8 mouse cellular contexts compared by ENCODE assay signal in genomic region chr4:108387106-108387505, GRCm38 (mm10). TPM values are rescaled to one million over a fixed set of nuclear protein-coding genes. Genes with fewer than 3 reads are reported as not detected.
DNase-seq lines count a peak whose midpoint lies in the region; ATAC-seq and TF ChIP-seq lines count a peak whose summit lies in the region.

No protein-coding gene starts in this region.

- H3K4me2 ChIP-seq in forebrain, embryonic 12.5 days: peak overlapping the region; percentile 53
- no peak overlapping the region for H3K4me2 ChIP-seq in intestine, embryonic 16.5 days (ENCODE audit: low read depth, low read length)
- peak overlapping the region; percentile 63 for H3K4me2 ChIP-seq in neural tube, embryonic 13.5 days

- 0 out of 2 replicates have a peak, but pooled peaks have one; percentile 28 for ATAC-seq in forebrain, embryonic 12.5 days (ENCODE audit: low FRiP score)
- peak; percentile 36; the same call in 1 of the 2 replicates for ATAC-seq in intestine, embryonic 16.5 days
- peak; percentile 38; the same call in 1 of the 2 replicates for ATAC-seq in neural tube, embryonic 13.5 days (ENCODE audit: low read depth)

- peaks cover 26% of the 10 kb centered on the region for H3K4me1 ChIP-seq in forebrain, embryonic 12.5 days
- H3K4me1 ChIP-seq in intestine, embryonic 16.5 days (ENCODE audit: control insufficient read depth, insufficient read depth, low read length): peaks cover 16% of the 10 kb centered on the region
- peaks cover 31% of the 10 kb centered on the region for H3K4me1 ChIP-seq in neural tube, embryonic 13.5 days (replicated peaks)
- H3K4me1 ChIP-seq in cerebellum, adult 2 months (ENCODE audit: control insufficient read depth, insufficient read depth, low read length): no peaks in the 10 kb centered on the region

- no peak overlapping the region for H3K4me3 ChIP-seq in forebrain, embryonic 12.5 days (replicated peaks)
- H3K4me3 ChIP-seq in intestine, embryonic 16.5 days (ENCODE audit: low read length): 0 out of 2 replicates have a peak overlapping the region, but pooled peaks have one; percentile 44
- H3K4me3 ChIP-seq in neural tube, embryonic 13.5 days: 0 out of 2 replicates have a peak overlapping the region, but pooled peaks have one; percentile 36
- H3K4me3 ChIP-seq in cerebellum, adult 2 months (replicated peaks; ENCODE audit: insufficient read depth, low read depth, low read length): no peak overlapping the region

- H3K27me3 ChIP-seq in forebrain, embryonic 12.5 days: peaks cover 36% of the 10 kb centered on the region
- peaks cover 13% of the 10 kb centered on the region for H3K27me3 ChIP-seq in intestine, embryonic 16.5 days (replicated peaks; ENCODE audit: control insufficient read depth, insufficient read depth, low read length)
- peaks cover 34% of the 10 kb centered on the region for H3K27me3 ChIP-seq in neural tube, embryonic 13.5 days
- no peaks in the 10 kb centered on the region; the same call in 1 of the 2 replicates for H3K27me3 ChIP-seq in cerebellum, adult 2 months (ENCODE audit: control insufficient read depth, insufficient read depth, low read length)

- H3K9me3 ChIP-seq in forebrain, embryonic 12.5 days: no peaks in the 10 kb centered on the region
- H3K9me3 ChIP-seq in intestine, embryonic 16.5 days (ENCODE audit: control insufficient read depth, low read length): no peaks in the 10 kb centered on the region
- no peaks in the 10 kb centered on the region for H3K9me3 ChIP-seq in neural tube, embryonic 13.5 days

- 42% methylated on average over 4 of the region's 4 CpGs for WGBS in forebrain, embryonic 12.5 days
- WGBS in intestine, embryonic 16.5 days: 23% methylated on average over 4 of the region's 4 CpGs
- 42% methylated on average over 4 of the region's 4 CpGs for WGBS in neural tube, embryonic 13.5 days
- WGBS in cerebellum, adult 2 months: 55% methylated on average over 4 of the region's 4 CpGs

- peak overlapping the region; percentile 44; the same call in 1 of the 2 replicates for H3K9ac ChIP-seq in forebrain, embryonic 12.5 days
- peak overlapping the region; percentile 21; the same call in 1 of the 2 replicates for H3K9ac ChIP-seq in intestine, embryonic 16.5 days (ENCODE audit: low read depth, low read length)
- peak overlapping the region; percentile 69 for H3K9ac ChIP-seq in neural tube, embryonic 13.5 days

- H3K36me3 ChIP-seq in forebrain, embryonic 12.5 days (replicated peaks): no peaks in the 10 kb centered on the region
- no peaks in the 10 kb centered on the region for H3K36me3 ChIP-seq in intestine, embryonic 16.5 days (ENCODE audit: control insufficient read depth, insufficient read depth, low read length)
- no peaks in the 10 kb centered on the region for H3K36me3 ChIP-seq in neural tube, embryonic 13.5 days

- no peak for TF ChIP-seq POLR2A in cerebellum, adult 2 months (IDR thresholded peaks at IDR 0.05; ENCODE audit: borderline replicate concordance, insufficient read depth, low read length)

- TF ChIP-seq CTCF in cerebellum, adult 2 months (IDR thresholded peaks at IDR 0.05; ENCODE audit: borderline replicate concordance, insufficient read depth, low read depth, low read length): no peak

- peak; percentile 21 to 55 for DNase-seq in lung, adult 18-20 months
- DNase-seq in lung, postnatal 4 days: no peak
- no peak for DNase-seq in ovary, postnatal 10 days (ENCODE audit: low spot score)
- no peak for DNase-seq in cerebellum, adult 2 months
- no peak for DNase-seq in cerebellum, adult 8-10 months

- H3K27ac ChIP-seq in forebrain, embryonic 12.5 days: peak overlapping the region; percentile 75
- H3K27ac ChIP-seq in intestine, embryonic 16.5 days (ENCODE audit: low read length): peak overlapping the region; percentile 46
- H3K27ac ChIP-seq in neural tube, embryonic 13.5 days (replicated peaks): peak overlapping the region; percentile 81
- H3K27ac ChIP-seq in cerebellum, adult 2 months (ENCODE audit: insufficient read depth, low read length): no peak overlapping the region

RNA-seq across cellular contexts. Expression of gene Shisal2a, which starts 4.0 kb away (rescaled TPM):
- 2.2 and 2.3 TPM in 2 replicates for polyA plus RNA-seq in forebrain, embryonic 12.5 days (2016; fragmentation: Nextera tagmentation; extraction: Ambion mirVana)
- polyA plus RNA-seq in intestine, embryonic 16.5 days (2015; fragmentation: Nextera tagmentation; extraction: Ambion mirVana): 0.72 and 0.99 TPM in 2 replicates
- 4.0 and 4.1 TPM in 2 replicates for polyA plus RNA-seq in neural tube, embryonic 13.5 days (2015; fragmentation: Nextera tagmentation; extraction: Ambion mirVana)
- polyA plus RNA-seq in cerebellum, adult 2 months (2012; rRNA removed): 0.36 and 0.73 TPM in 2 replicates

RNA-seq across cellular contexts. Expression of gene Gpx7, which starts 19.7 kb away (rescaled TPM):
- 29.2 and 35.1 TPM in 2 replicates for polyA plus RNA-seq in forebrain, embryonic 12.5 days (2016; fragmentation: Nextera tagmentation; extraction: Ambion mirVana)
- polyA plus RNA-seq in intestine, embryonic 16.5 days (2015; fragmentation: Nextera tagmentation; extraction: Ambion mirVana): 33.0 and 34.9 TPM in 2 replicates
- 36.5 and 40.7 TPM in 2 replicates for polyA plus RNA-seq in neural tube, embryonic 13.5 days (2015; fragmentation: Nextera tagmentation; extraction: Ambion mirVana)
- polyA plus RNA-seq in cerebellum, adult 2 months (2012; rRNA removed): 7.0 and 8.3 TPM in 2 replicates

RNA-seq across cellular contexts. Expression of gene Coa7, which starts 59.2 kb away (rescaled TPM):
- 49.0 and 49.3 TPM in 2 replicates for polyA plus RNA-seq in forebrain, embryonic 12.5 days (2016; fragmentation: Nextera tagmentation; extraction: Ambion mirVana)
- polyA plus RNA-seq in intestine, embryonic 16.5 days (2015; fragmentation: Nextera tagmentation; extraction: Ambion mirVana): 67.0 and 68.5 TPM in 2 replicates
- 43.2 and 46.8 TPM in 2 replicates for polyA plus RNA-seq in neural tube, embryonic 13.5 days (2015; fragmentation: Nextera tagmentation; extraction: Ambion mirVana)
- 15.9 and 16.8 TPM in 2 replicates for polyA plus RNA-seq in cerebellum, adult 2 months (2012; rRNA removed)

Comparison
In these comparisons a context has a peak if more than half of its experiments do, and no peak if none do; other contexts are left out.
1. DNase-seq: peak in lung, adult 18-20 months (2 of 2); none in lung, postnatal 4 days (0 of 2), ovary, postnatal 10 days (single experiment), cerebellum, adult 2 months (0 of 2) and cerebellum, adult 8-10 months (single experiment).
2. H3K4me3 ChIP-seq: peak in intestine, embryonic 16.5 days (single experiment) and neural tube, embryonic 13.5 days (single experiment); none in forebrain, embryonic 12.5 days (single experiment) and cerebellum, adult 2 months (single experiment).
3. Peak in every context shown above with its lines, with median percentiles within 50 percentile points of each other: ATAC-seq and H3K9ac ChIP-seq.